In the genomic region with DNA sequence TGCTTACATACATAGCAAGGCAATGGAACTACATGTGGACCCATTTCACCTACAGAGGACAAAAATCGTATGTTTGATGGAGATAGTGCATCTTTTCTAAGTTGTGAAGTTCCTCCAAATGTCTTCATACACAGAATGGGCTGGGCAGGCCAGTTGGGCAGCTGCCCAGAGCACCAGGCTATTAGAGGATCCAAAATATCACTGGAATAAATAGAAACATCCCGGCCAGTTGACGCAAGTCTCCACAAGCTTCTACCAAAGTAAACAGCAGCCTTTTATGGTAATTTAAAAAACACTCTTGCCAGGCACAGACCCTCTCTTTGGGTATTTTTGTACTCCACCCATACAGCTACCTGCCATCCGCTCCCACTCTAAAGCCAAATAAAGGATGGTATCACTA, we compare ENCODE assay signal across 25 mouse cellular contexts.
DNase-seq lines count a peak whose midpoint lies in the region; ATAC-seq and TF ChIP-seq lines count a peak whose summit lies in the region.
"Had no signal": no experiment of that assay in that cellular context is flagged by ENCODE, and none has a peak within 500 bp of the region (broad histone marks: within the 10 kb centered on the region; RNA-seq: fewer than 3 reads in every experiment).

No protein-coding gene starts in this region.

- no peak for TF ChIP-seq EP300 in heart, adult 2 months (IDR thresholded peaks at IDR 0.05; ENCODE audit: insufficient read depth, low read depth, low read length)

- H3K9ac ChIP-seq in heart, adult 2 months (ENCODE audit: low read depth, low read length), result no peak overlapping the region
- H3K9ac ChIP-seq: embryonic facial prominence, embryonic 15.5 days; hindbrain, embryonic 14.5 days; limb, embryonic 15.5 days; liver, embryonic 15.5 days; neural tube, embryonic 15.5 days had no signal

- no peaks in the 10 kb centered on the region for H3K9me3 ChIP-seq in heart, embryonic 10.5 days
- H3K9me3 ChIP-seq: embryonic facial prominence, embryonic 15.5 days; limb, embryonic 15.5 days; liver, embryonic 15.5 days; neural tube, embryonic 15.5 days had no signal

- DNase-seq in heart, adult 2 months, result peak in 1 of 2 experiments; percentile 54
- DNase-seq in heart, embryonic 10.5 days (ENCODE audit: low spot score), result no peak
- peak; percentile 49 for DNase-seq in lung, postnatal 10 days
- no peak for DNase-seq in lung, adult 2 months
- peak; percentile 50 for DNase-seq in heart, postnatal 4 days
- no peak for DNase-seq in cerebellum, postnatal 4 days (ENCODE audit: low spot score in 2 of 2)
- DNase-seq: adrenal gland, postnatal 25 days; cerebellum, adult 8-10 months; kidney, adult 2 months; layer of hippocampus, adult 9-11 months; left cerebral cortex, postnatal 4 days; right cerebral cortex, adult 18-20 months; right cerebral cortex, postnatal 4 days; thymus, adult 18-20 months; thymus, postnatal 4 days had no signal

- no peaks in the 10 kb centered on the region for H3K27me3 ChIP-seq in heart, adult 2 months (ENCODE audit: control insufficient read depth, insufficient read depth, low read length)
- H3K27me3 ChIP-seq in heart, embryonic 10.5 days (ENCODE audit: insufficient read depth, poor library complexity, severe bottlenecking), result peaks cover 38% of the 10 kb centered on the region; the same call in 1 of the 2 replicates
- H3K27me3 ChIP-seq: neural tube, embryonic 15.5 days had no signal

- no peaks in the 10 kb centered on the region for H3K36me3 ChIP-seq in heart, adult 2 months (ENCODE audit: control insufficient read depth, insufficient read depth, low read length)
- H3K36me3 ChIP-seq in heart, embryonic 10.5 days, result no peaks in the 10 kb centered on the region
- H3K36me3 ChIP-seq: embryonic facial prominence, embryonic 15.5 days; limb, embryonic 15.5 days; liver, embryonic 15.5 days; neural tube, embryonic 15.5 days had no signal

- H3K4me1 ChIP-seq in heart, adult 2 months (ENCODE audit: control insufficient read depth, insufficient read depth, low read length), result no peaks in the 10 kb centered on the region; the same call in none of the 2 replicates
- no peaks in the 10 kb centered on the region for H3K4me1 ChIP-seq in heart, embryonic 10.5 days
- no peaks in the 10 kb centered on the region for H3K4me1 ChIP-seq in lung, adult 2 months (ENCODE audit: control insufficient read depth, insufficient read depth, low read length)
- H3K4me1 ChIP-seq: embryonic facial prominence, embryonic 15.5 days; limb, embryonic 15.5 days; liver, embryonic 15.5 days; neural tube, embryonic 15.5 days had no signal

- peak overlapping the region; percentile 81 for H3K27ac ChIP-seq in heart, adult 2 months
- no peak overlapping the region for H3K27ac ChIP-seq in heart, embryonic 10.5 days
- H3K27ac ChIP-seq: embryonic facial prominence, embryonic 15.5 days; hindbrain, embryonic 14.5 days; kidney, postnatal 0 days; left cerebral cortex, adult 2 months; limb, embryonic 15.5 days; liver, embryonic 15.5 days; neural tube, embryonic 15.5 days had no signal

- H3K4me3 ChIP-seq in heart, adult 2 months, result no peak overlapping the region
- no peak overlapping the region for H3K4me3 ChIP-seq in heart, embryonic 10.5 days
- H3K4me3 ChIP-seq in lung, adult 2 months (replicated peaks; ENCODE audit: extremely low read depth, low read depth, low read length), result no peak overlapping the region
- H3K4me3 ChIP-seq: embryonic facial prominence, embryonic 15.5 days; left cerebral cortex, adult 2 months; limb, embryonic 15.5 days; liver, embryonic 15.5 days; neural tube, embryonic 15.5 days had no signal

- TF ChIP-seq POLR2A in heart, adult 2 months (IDR thresholded peaks at IDR 0.05; ENCODE audit: insufficient read depth, low read depth, low read length), result no peak
- TF ChIP-seq POLR2A in lung, adult 2 months (IDR thresholded peaks at IDR 0.05; ENCODE audit: borderline replicate concordance, extremely low read depth, low read depth, low read length), result no peak

- intact Hi-C loops in heart, adult 2 months (cut with DNase I), result no loop called here

- no peak for TF ChIP-seq CTCF in heart, adult 2 months (IDR thresholded peaks at IDR 0.05)
- no peak for TF ChIP-seq CTCF in lung, adult 2 months (IDR thresholded peaks at IDR 0.05; ENCODE audit: insufficient read depth, low read length)

- H3K79me2 ChIP-seq in heart, adult 2 months (replicated peaks; ENCODE audit: control insufficient read depth, insufficient read depth, low read length), result no peaks in the 10 kb centered on the region

- WGBS in heart, adult 2 months, result 61% methylated on average over 4 of the region's 4 CpGs
- 83% methylated on average over 4 of the region's 4 CpGs for WGBS in heart, embryonic 10.5 days
- 54% methylated on average over 4 of the region's 4 CpGs for WGBS in lung, adult 2 months

- no peak for ATAC-seq in activated CD4-positive, CD25-positive, alpha-beta regulatory T cell, adult 4 months
- ATAC-seq: forebrain, embryonic 14.5 days; inflammation-experienced regulatory T-cells, adult 6 months had no signal

Comparison
In these comparisons a context has a peak if more than half of its experiments do, and no peak if none do; other contexts are left out.
1. DNase-seq: peak in lung, postnatal 10 days (single experiment) and heart, postnatal 4 days (single experiment); none in heart, embryonic 10.5 days (single experiment), lung, adult 2 months (single experiment) and cerebellum, postnatal 4 days (0 of 2).